Mouse (Mus musculus) adrenal gland, postnatal 14 days (tissue): ENCODE results near the gene Sema4g. TPM values are rescaled to one million over a fixed set of nuclear protein-coding genes. Genes with fewer than 3 reads are reported as not detected.
A peak's percentile ranks its signal among the peaks of the same experiment; 100 is the strongest.

Experiments used
- DNase-seq: peaks from one replicate; pipeline ENCODE4 v3.0.0; 2021; ENCODE audit warnings: mixed read lengths
- total RNA-seq: library from RNA; stranded (reverse); gene quantifications from 2 replicates; pipeline ENCODE4 v1.2.3, GENCODE M21; 2021

Gene Sema4g
- total RNA-seq, 1 experiment from 2014 or later = 29.7 TPM

- no peak for DNase-seq
Observed at GRCm38 (mm10) chr19:45003740-45004516, 15.0 kb downstream of the Sema4g start.

GRCm38 (mm10) chr19:45005444-45005843, 16.5 kb downstream of the Sema4g start, which contains the start of gene Twnk:
TSS of gene Twnk (plus strand) at chr19:45005663.
- DNase-seq = peak; percentile 78

GRCm38 (mm10) chr19:45005957-45006712, 17.2 kb downstream of the Sema4g start, which contains the start of gene Mrpl43:
TSS of gene Mrpl43 (minus strand) at chr19:45006442.
- DNase-seq = peak; percentile 99

GRCm38 (mm10) chr19:45007021-45007420, 18.1 kb downstream of the Sema4g start:
- DNase-seq = peak; percentile 28

GRCm38 (mm10) chr19:45007425-45008191, 18.7 kb downstream of the Sema4g start:
- DNase-seq = peak; percentile 77

- DNase-seq = peak; percentile 60
Observed at GRCm38 (mm10) chr19:45010646-45011045, 21.7 kb downstream of the Sema4g start.

- DNase-seq = no peak
Observed at GRCm38 (mm10) chr19:45012219-45012618, 23.3 kb downstream of the Sema4g start.

- peak; percentile 49 for DNase-seq
Observed at GRCm38 (mm10) chr19:45012636-45013035, 23.7 kb downstream of the Sema4g start.

GRCm38 (mm10) chr19:45013581-45014225, 24.8 kb downstream of the Sema4g start:
- no peak for DNase-seq

- DNase-seq = peak; percentile 17
Observed at GRCm38 (mm10) chr19:45014335-45014971, 25.6 kb downstream of the Sema4g start, which contains the start of gene Lzts2. TSS of gene Lzts2 (plus strand) at chr19:45014414.

- peak; percentile 80 for DNase-seq
Observed at GRCm38 (mm10) chr19:45014981-45015402, 26.1 kb downstream of the Sema4g start.

GRCm38 (mm10) chr19:45015518-45016281, 26.8 kb downstream of the Sema4g start:
- DNase-seq = peak; percentile 79

- DNase-seq = peak; percentile 90
Observed at GRCm38 (mm10) chr19:45016341-45017215, 27.7 kb downstream of the Sema4g start.

- DNase-seq = peak; percentile 90
Observed at GRCm38 (mm10) chr19:45017216-45017771, 28.4 kb downstream of the Sema4g start.

GRCm38 (mm10) chr19:45017909-45018308, 29.0 kb downstream of the Sema4g start:
- peak; percentile 96 for DNase-seq

GRCm38 (mm10) chr19:45018351-45018831, 29.5 kb downstream of the Sema4g start:
- DNase-seq = peak; percentile 60

- DNase-seq = peak; percentile 87
Observed at GRCm38 (mm10) chr19:45020348-45020747, 31.4 kb downstream of the Sema4g start.

GRCm38 (mm10) chr19:45021362-45021761, 32.5 kb downstream of the Sema4g start:
- no peak for DNase-seq

GRCm38 (mm10) chr19:45023993-45024392, 35.1 kb downstream of the Sema4g start:
- no peak for DNase-seq
